Mouse (Mus musculus): Measurements from ENCODE around the gene Plekhm2.

DNA sequence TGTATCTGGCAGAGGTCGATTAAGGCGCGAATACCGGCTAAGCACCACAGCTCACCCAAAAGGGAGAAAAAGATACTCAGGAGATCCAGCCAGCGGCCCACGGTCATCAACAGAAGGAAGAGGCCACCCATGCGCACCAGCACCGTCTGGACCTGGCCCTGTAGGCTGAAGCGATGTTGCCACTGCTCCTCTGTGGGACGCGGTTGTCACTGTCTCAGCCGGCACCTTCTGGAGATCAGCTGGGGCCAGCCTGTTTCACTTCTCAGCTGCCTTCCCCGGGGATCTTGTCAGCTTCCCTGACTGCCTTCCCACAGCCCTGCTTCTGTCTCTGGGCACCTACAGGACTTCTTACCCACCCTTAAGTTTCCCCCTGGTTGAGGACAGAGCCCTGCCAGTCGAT, 49.8 kb downstream of the Plekhm2 start:
- TF ChIP-seq TAL1 (IDR thresholded peaks at IDR 0.05; ENCODE audit: low read length) (no peak), GATA1 (IDR thresholded peaks at IDR 0.05; ENCODE audit: low read length) (no peak)

Measured in erythroblast, embryonic 14.5 days (primary cell).